Mouse (Mus musculus): ENCODE results near the gene Ero1lb.
A peak's percentile ranks its signal among the peaks of the same experiment; 100 is the strongest.

Ero1lb gene

GRCm38 (mm10) chr13:12565621-12566390 lies at the start of gene Ero1lb:
Gene Ero1lb, plus strand, starts transcription at chr13:12565874.
- DNase-seq (ENCODE audit: low spot score in 2 of 2), result peak; percentile 94 to 99

- no peak for DNase-seq (ENCODE audit: low spot score in 2 of 2)
Observed at GRCm38 (mm10) chr13:12519371-12519770, 46.3 kb upstream of the Ero1lb start.

GRCm38 (mm10) chr13:12519955-12520584 lies 45.6 kb upstream of the Ero1lb start, which contains the start of gene Edaradd:
Gene Edaradd, minus strand, starts transcription at chr13:12520438.
- peak in 1 of 2 experiments; percentile 46 for DNase-seq (ENCODE audit: low spot score in 2 of 2)

GRCm38 (mm10) chr13:12522346-12522745 lies 43.3 kb upstream of the Ero1lb start:
- no peak for DNase-seq (ENCODE audit: low spot score in 2 of 2)

- DNase-seq (ENCODE audit: low spot score in 2 of 2), result no peak
Observed at GRCm38 (mm10) chr13:12525678-12526077, 40.0 kb upstream of the Ero1lb start.

- DNase-seq (ENCODE audit: low spot score in 2 of 2), result no peak
Observed at GRCm38 (mm10) chr13:12534628-12535027, 31.0 kb upstream of the Ero1lb start.

- DNase-seq (ENCODE audit: low spot score in 2 of 2), result peak in 1 of 2 experiments; percentile 9
Observed at GRCm38 (mm10) chr13:12537971-12538370, 27.7 kb upstream of the Ero1lb start.

- DNase-seq (ENCODE audit: low spot score in 2 of 2), result no peak
Observed at GRCm38 (mm10) chr13:12539716-12540115, 26.0 kb upstream of the Ero1lb start.

- no peak for DNase-seq (ENCODE audit: low spot score in 2 of 2)
Observed at GRCm38 (mm10) chr13:12540119-12540518, 25.6 kb upstream of the Ero1lb start.

- peak in 1 of 2 experiments; percentile 12 for DNase-seq (ENCODE audit: low spot score in 2 of 2)
Observed at GRCm38 (mm10) chr13:12542006-12542981, 23.4 kb upstream of the Ero1lb start.

- DNase-seq (ENCODE audit: low spot score in 2 of 2), result no peak
Observed at GRCm38 (mm10) chr13:12543246-12543645, 22.4 kb upstream of the Ero1lb start.

- no peak for DNase-seq (ENCODE audit: low spot score in 2 of 2)
Observed at GRCm38 (mm10) chr13:12543880-12544568, 21.6 kb upstream of the Ero1lb start.

GRCm38 (mm10) chr13:12554211-12554610 lies 11.5 kb upstream of the Ero1lb start:
- no peak for DNase-seq (ENCODE audit: low spot score in 2 of 2)

- DNase-seq (ENCODE audit: low spot score in 2 of 2), result no peak
Observed at GRCm38 (mm10) chr13:12559044-12559443, 6.6 kb upstream of the Ero1lb start.

- DNase-seq (ENCODE audit: low spot score in 2 of 2), result no peak
Observed at GRCm38 (mm10) chr13:12559462-12560120, 6.1 kb upstream of the Ero1lb start.

- DNase-seq (ENCODE audit: low spot score in 2 of 2), result no peak
Observed at GRCm38 (mm10) chr13:12561729-12562128, 3.9 kb upstream of the Ero1lb start.

- no peak for DNase-seq (ENCODE audit: low spot score in 2 of 2)
Observed at GRCm38 (mm10) chr13:12562256-12562655, 3.4 kb upstream of the Ero1lb start.

- no peak for DNase-seq (ENCODE audit: low spot score in 2 of 2)
Observed at GRCm38 (mm10) chr13:12567936-12568335, 2.3 kb downstream of the Ero1lb start.

GRCm38 (mm10) chr13:12568597-12569469 lies 3.2 kb downstream of the Ero1lb start:
- DNase-seq (ENCODE audit: low spot score in 2 of 2), result no peak

- no peak for DNase-seq (ENCODE audit: low spot score in 2 of 2)
Observed at GRCm38 (mm10) chr13:12569741-12570140, 4.1 kb downstream of the Ero1lb start.
